Mouse (Mus musculus): ENCODE measurements around the gene Pakap.

The Pakap gene

GRCm38 (mm10) chr4:57723659-57724058 is 155.7 kb downstream of the Pakap start:
- no peak for DNase-seq

- no peak for DNase-seq
Measured at GRCm38 (mm10) chr4:57725569-57725968, 157.6 kb downstream of the Pakap start.

GRCm38 (mm10) chr4:57728611-57729183 is 160.7 kb downstream of the Pakap start:
- DNase-seq = no peak

- DNase-seq = no peak
Measured at GRCm38 (mm10) chr4:57730047-57730446, 162.1 kb downstream of the Pakap start.

- DNase-seq = no peak
Measured at GRCm38 (mm10) chr4:57730801-57731598, 163.0 kb downstream of the Pakap start.

DNA sequence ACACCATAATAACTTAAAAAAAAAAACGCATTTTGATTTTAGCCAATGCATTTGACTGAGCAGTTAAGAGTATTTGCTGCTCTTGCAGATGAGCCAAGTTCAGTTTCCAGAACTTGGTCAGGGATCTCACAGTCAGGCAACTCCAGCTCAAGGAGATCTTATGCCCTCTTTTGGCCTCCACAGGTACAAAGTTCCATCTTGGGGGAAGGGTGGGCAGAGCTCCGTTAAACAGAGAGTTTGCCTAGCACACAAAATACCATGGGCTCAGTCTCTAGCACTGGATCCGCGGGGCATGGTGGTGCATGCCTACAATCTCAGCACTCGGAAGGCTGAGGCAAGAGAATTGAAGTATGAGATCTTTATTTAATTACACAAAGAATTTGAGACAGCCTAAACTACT is 164.4 kb downstream of the Pakap start:
- DNase-seq = no peak

GRCm38 (mm10) chr4:57733445-57733844 is 165.5 kb downstream of the Pakap start:
- DNase-seq = peak; percentile 46

DNA sequence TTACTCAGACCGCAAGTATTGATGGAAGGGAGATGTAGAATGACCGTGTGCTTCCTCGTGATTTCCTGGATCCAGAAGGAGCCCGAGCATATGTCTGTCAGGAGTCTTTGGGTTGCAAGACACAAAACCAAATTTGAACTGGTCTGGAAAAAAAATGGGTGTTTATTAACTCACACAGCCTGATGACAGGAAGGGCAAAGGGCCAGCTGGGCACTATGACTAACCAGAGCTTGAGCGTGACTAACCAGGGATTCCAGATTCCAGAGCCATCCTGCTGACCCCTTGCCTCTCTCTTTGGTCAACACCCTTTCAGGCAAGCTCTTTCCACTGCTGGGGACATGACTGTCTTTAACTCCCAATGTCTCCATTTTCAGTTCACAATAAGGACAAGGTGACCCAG is 167.4 kb downstream of the Pakap start:
- DNase-seq = no peak

DNA sequence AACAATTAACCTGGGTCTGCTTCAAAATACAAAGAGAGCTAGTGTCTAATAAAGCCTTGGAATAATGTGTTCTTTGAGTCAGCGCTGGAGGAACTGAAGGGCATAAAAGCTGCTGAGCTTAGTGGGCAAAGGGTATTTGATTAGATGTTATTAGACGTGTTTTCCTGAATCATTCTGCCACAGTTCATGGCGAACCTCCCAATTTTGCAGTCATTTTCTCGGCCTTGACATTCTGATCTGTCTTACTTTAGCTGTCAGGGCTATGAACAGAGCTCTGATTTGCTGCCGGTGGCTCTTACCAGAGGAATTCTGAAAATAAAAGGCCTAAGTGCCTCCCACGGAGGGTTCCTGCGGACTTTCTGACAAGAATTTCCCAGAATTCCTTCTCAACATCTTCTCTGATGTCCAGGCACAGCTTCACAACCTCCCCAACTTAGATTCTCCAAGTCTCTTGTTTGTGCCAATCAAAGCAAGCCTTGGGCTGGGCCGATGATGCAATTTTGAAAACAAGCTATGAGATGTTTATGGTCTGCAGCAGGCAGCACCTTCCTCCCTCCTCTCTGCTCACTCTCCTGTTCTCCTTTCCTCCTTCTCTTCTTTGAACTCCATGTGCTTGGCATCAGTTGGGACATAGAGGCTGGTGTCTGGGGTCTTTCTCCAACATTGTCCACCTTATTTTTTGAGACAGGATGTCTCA is 171.0 kb downstream of the Pakap start:
- no peak for DNase-seq

DNA sequence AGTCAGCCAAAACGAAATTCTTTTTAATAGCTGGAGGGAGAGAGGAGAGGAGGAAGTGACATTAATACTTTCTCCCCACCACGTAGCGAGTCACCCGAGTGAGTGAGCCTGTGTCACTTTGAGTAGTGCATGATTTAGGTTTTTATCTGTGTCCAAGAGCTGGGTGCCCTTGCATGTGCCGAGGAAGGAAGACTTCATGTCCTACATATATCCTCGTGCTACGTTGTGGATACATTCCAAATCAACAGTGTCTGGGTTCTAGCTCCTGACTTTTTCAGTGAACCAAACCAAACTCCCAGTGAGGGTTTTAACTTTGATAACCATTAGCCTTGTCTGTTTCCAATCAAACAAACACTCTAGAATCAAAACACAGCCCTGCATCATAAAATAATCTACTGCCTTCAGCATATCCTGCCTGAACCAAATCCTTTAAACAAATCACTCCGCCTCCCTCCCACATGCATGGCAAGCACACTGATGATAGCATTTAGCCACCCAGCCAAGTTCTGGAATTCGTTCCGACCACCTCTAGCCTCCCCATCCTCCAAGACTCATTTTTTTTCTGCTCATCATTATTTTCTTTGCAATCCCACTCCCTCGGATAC is 175.4 kb downstream of the Pakap start:
- no peak for DNase-seq

- no peak for DNase-seq
Measured at GRCm38 (mm10) chr4:57750651-57751050, 182.7 kb downstream of the Pakap start.

GRCm38 (mm10) chr4:57751054-57751453 is 183.1 kb downstream of the Pakap start:
- no peak for DNase-seq

GRCm38 (mm10) chr4:57751566-57751965 is 183.6 kb downstream of the Pakap start:
- no peak for DNase-seq

GRCm38 (mm10) chr4:57755085-57755484 is 187.1 kb downstream of the Pakap start:
- no peak for DNase-seq

DNA sequence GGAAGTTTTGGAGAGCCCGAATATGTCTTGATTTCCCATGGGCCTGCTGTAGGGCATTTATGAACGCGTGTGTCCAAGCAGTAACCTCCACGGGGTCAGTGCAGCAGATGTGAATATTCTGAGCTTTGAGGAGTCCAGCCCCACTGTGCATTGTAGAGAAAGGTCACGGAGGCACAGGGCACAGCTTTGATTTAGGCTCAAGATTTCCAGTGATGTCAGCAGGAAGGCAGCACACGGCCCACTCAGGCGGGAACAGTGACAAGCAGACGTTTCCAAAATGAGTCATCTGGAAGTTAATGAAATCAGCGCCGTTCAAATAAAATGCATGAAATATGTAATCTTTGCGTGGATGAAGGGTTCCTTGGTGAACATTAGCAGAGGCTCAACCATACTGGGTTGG is 190.0 kb downstream of the Pakap start:
- DNase-seq = no peak

DNA sequence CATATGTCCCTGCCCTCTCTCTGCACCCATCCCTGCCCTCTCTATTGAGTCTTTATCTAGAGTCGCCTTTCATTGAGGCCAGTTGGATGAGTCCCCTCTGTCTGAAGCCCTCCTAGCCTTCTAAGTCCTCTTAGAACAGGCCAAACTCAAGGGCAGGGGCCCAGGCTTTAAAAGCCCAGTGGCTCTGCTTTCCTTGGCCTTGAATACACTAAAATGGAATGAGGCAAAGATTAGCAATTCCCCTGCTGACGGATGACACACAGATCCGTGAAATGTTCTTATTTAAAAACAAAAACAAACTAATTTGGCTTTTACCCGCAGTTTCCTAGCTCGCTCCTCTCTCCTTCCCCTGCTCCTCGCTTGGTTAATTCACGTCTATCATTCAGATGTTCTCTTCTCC is 194.4 kb downstream of the Pakap start:
- DNase-seq = no peak

- DNase-seq = no peak
Measured at GRCm38 (mm10) chr4:57764392-57764791, 196.4 kb downstream of the Pakap start.

DNA sequence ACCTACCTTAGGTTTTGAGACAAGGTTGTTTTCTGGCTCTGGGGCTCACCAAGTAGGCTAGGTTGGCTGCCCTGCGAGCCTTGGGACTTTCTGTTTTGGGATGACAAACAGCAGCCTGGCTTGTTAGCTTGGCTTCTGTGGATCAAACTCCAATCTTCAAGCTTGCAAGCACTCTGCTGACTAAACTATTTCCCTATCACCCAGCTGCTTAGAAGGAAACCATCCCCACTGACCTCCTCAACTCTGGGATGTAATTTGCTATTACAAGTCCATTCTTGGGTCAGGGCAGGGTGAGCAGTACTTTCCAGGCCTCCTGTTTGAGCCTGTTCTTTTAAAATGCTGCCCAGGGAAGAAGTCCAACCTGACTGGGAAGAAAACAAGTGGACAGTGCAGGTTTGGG is 196.9 kb downstream of the Pakap start:
- DNase-seq = no peak

- DNase-seq = no peak
Measured at GRCm38 (mm10) chr4:57765806-57766205, 197.8 kb downstream of the Pakap start.

DNA sequence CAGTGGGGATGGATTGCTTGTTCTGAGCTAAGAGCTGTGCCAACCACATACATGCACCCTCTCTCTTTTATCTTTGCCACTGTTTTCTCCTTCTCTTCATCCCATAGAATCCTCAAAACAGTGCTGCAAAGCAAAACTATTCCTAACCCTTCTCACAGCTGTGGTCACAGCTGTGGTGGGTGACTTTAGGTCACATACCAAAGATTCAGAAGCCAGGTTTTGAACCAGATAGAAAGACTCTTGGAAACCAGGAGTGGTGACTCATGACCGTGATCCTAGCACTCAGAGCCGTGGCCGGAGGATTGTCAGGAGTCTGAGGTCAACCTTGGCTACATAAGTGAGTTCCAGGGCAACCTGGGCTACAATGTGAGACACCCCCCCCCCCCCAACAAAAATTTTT is 201.0 kb downstream of the Pakap start:
- no peak for DNase-seq

GRCm38 (mm10) chr4:57770185-57770823 is 202.3 kb downstream of the Pakap start:
- DNase-seq = no peak

GRCm38 (mm10) chr4:57771558-57772219 is 203.7 kb downstream of the Pakap start:
- no peak for DNase-seq

Measured in right cerebral cortex, postnatal 14 days (tissue).